Mouse (Mus musculus) layer of hippocampus, adult 9-10 months (tissue): Measurements from ENCODE around the gene Ly6g6f.
A peak's percentile ranks its signal among the peaks of the same experiment; 100 is the strongest.

Experiments
- DNase-seq: peaks from one replicate; pipeline ENCODE4 v3.0.0; 2022; ENCODE audit warnings: low spot score

Ly6g6f gene

GRCm38 (mm10) chr17:35105740-35106389 is 20.5 kb upstream of the Ly6g6f start:
- no peak for DNase-seq

GRCm38 (mm10) chr17:35104754-35105153 is 19.3 kb upstream of the Ly6g6f start:
- no peak for DNase-seq

GRCm38 (mm10) chr17:35104079-35104478 is 18.7 kb upstream of the Ly6g6f start:
- no peak for DNase-seq

GRCm38 (mm10) chr17:35103221-35103690 is 17.8 kb upstream of the Ly6g6f start:
- DNase-seq: no peak

GRCm38 (mm10) chr17:35102299-35102698 is 16.9 kb upstream of the Ly6g6f start:
- DNase-seq: no peak

- DNase-seq: no peak
Observed at GRCm38 (mm10) chr17:35101161-35101560, 15.8 kb upstream of the Ly6g6f start.

GRCm38 (mm10) chr17:35100196-35100765 is 14.9 kb upstream of the Ly6g6f start:
- no peak for DNase-seq

- no peak for DNase-seq
Observed at GRCm38 (mm10) chr17:35097164-35097655, 11.8 kb upstream of the Ly6g6f start.

GRCm38 (mm10) chr17:35096597-35096996 is 11.2 kb upstream of the Ly6g6f start:
- no peak for DNase-seq

- DNase-seq: no peak
Observed at GRCm38 (mm10) chr17:35094475-35095365, 9.3 kb upstream of the Ly6g6f start.

- DNase-seq: no peak
Observed at GRCm38 (mm10) chr17:35092403-35093198, 7.2 kb upstream of the Ly6g6f start.

GRCm38 (mm10) chr17:35090166-35090932 is 4.9 kb upstream of the Ly6g6f start:
- no peak for DNase-seq

GRCm38 (mm10) chr17:35088825-35089644 is 3.6 kb upstream of the Ly6g6f start, which contains the start of gene Abhd16a:
Gene Abhd16a, plus strand, starts transcription at chr17:35089263.
- peak; percentile 86 for DNase-seq

- DNase-seq: no peak
Observed at GRCm38 (mm10) chr17:35088151-35088550, 2.7 kb upstream of the Ly6g6f start.

- DNase-seq: no peak
Observed at GRCm38 (mm10) chr17:35083929-35084497, 1.4 kb downstream of the Ly6g6f start.

- DNase-seq: no peak
Observed at GRCm38 (mm10) chr17:35082841-35083576, 2.4 kb downstream of the Ly6g6f start.

- DNase-seq: no peak
Observed at GRCm38 (mm10) chr17:35080710-35081109, 4.7 kb downstream of the Ly6g6f start.

- DNase-seq: no peak
Observed at GRCm38 (mm10) chr17:35080248-35080647, 5.2 kb downstream of the Ly6g6f start.

- DNase-seq: no peak
Observed at GRCm38 (mm10) chr17:35079778-35080177, 5.6 kb downstream of the Ly6g6f start.
